Mouse (Mus musculus): Measurements from ENCODE around the gene 4931440F15Rik. TPM values are rescaled to one million over a fixed set of nuclear protein-coding genes. Genes with fewer than 3 reads are reported as not detected.

Gene 4931440F15Rik
- polyA plus RNA-seq, 1 experiment = 0.03 TPM

DNA sequence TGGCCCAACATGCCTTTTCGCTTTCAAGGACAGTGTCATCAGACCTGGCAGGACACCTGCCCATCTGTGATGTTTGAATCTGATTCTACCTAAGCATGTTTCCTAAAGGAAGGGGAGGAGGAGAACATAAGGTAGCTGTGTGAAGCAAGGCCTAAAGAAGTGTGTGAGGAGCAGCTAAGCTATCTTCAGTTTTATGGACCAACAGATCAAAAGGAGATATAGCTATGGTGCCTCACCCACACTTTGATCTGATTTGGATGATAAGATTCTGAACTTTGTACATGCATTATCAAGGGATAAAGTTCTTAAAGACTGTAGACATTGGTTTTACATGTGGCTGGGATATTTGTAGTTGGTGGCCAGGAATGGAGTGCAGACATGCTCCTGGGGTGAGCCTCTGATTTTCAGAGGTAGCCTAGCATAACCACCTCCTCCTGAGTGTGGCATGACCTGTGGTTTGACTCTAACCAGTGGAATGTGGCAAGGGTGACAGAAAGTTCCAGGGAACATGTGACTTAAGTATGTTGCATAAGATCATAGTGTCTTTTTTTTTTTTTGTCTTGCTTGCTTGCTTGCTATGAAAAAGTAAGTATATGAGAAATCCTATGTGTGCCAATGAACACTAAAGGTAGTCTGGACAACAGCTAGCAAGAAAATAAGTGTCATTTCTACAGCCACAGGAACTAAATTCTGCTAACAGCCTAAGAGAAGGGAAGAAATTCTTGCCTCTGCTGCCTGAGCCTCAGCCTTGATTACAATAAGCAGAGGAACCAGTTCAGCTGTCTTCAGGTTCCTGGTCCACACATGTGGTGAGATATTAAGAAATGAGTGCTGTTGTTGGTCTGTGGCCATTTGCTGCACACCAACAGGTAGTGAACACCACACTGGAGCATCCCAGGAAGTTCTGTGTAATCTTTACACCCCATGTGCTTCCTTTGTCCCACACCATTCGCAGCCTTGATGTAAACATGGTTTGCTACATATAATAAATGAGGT is 23.7 kb downstream of the 4931440F15Rik start:
- TF ChIP-seq CTCF (IDR thresholded peaks at IDR 0.05; ENCODE audit: extremely low read depth, insufficient read length, insufficient replicate concordance, low read depth, low read length) (no peak), POLR2A (IDR thresholded peaks at IDR 0.05; ENCODE audit: low read depth, low read length) (no peak)
- WGBS = 57% methylated on average over 2 of the region's 2 CpGs
- Histone ChIP-seq H3K4me1 (ENCODE audit: control insufficient read depth, insufficient read depth, insufficient read length, low read length) (peaks cover 4% of the 10 kb centered on the region; the same call in 1 of the 2 replicates), H3K4me3 (ENCODE audit: low read depth, low read length) (no peak overlapping the region), H3K36me3 (ENCODE audit: control insufficient read depth, insufficient read depth, low read length) (no peaks in the 10 kb centered on the region), H3K27ac (ENCODE audit: insufficient read depth, low read depth, low read length) (peak overlapping the region; percentile 37; the same call in 1 of the 2 replicates), H3K27me3 (ENCODE audit: control insufficient read depth, insufficient read depth, low read length) (no peaks in the 10 kb centered on the region)

DNA sequence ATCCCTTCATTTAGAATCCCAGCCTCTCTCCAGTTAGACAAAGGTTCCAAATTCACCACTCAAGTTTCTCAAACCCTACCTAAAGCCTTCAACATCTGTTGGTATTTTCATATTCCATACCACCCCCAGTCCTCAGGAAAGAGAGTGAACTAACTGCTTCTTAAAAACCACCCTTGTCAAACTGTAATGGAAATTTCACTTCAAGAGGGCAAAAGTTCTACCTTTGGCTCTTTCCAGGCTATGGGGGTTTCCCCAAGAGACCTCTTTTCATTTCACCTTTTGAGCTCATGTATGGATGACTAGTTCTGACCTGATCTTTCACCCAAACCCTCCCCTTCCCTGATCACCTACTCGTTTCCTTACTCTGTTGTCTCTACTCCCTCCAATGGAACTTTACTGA is 25.6 kb downstream of the 4931440F15Rik start:
- WGBS = 53% methylated on average over 1 of the region's 1 CpGs
- TF ChIP-seq POLR2A (IDR thresholded peaks at IDR 0.05; ENCODE audit: low read depth, low read length) (no peak), CTCF (IDR thresholded peaks at IDR 0.05; ENCODE audit: extremely low read depth, insufficient read length, insufficient replicate concordance, low read depth, low read length) (no peak)
- Histone ChIP-seq H3K27ac (ENCODE audit: insufficient read depth, low read depth, low read length) (no peak overlapping the region), H3K27me3 (ENCODE audit: control insufficient read depth, insufficient read depth, low read length) (no peaks in the 10 kb centered on the region), H3K36me3 (ENCODE audit: control insufficient read depth, insufficient read depth, low read length) (no peaks in the 10 kb centered on the region), H3K4me1 (ENCODE audit: control insufficient read depth, insufficient read depth, insufficient read length, low read length) (peaks cover 4% of the 10 kb centered on the region; the same call in 1 of the 2 replicates), H3K4me3 (ENCODE audit: low read depth, low read length) (no peak overlapping the region)

DNA sequence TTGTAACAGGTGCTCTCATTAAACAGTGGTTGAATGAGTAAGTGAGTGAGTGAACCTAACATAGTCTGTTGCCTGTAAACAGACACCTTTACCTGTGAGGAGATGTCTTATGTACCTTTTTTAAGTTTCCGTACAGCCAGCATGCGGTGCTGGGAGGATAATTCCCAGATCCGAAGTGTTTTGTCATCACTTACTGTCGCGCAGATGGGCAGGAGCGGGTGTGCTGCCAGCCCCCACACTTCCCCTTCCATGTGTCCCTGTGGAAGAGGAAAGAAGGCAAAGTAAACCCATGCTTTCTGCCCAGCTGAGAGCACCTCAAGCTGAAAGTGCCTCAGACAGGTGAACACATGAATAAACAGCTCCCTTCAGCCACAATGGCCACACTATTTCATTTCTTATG is 30.4 kb downstream of the 4931440F15Rik start:
- 90% methylated on average over 6 of the region's 6 CpGs for WGBS
- H3K27ac ChIP-seq (ENCODE audit: insufficient read depth, low read depth, low read length) = no peak overlapping the region
- H3K36me3 ChIP-seq (ENCODE audit: control insufficient read depth, insufficient read depth, low read length) = no peaks in the 10 kb centered on the region
- TF ChIP-seq POLR2A (IDR thresholded peaks at IDR 0.05; ENCODE audit: low read depth, low read length) = no peak
- no peak for TF ChIP-seq CTCF (IDR thresholded peaks at IDR 0.05; ENCODE audit: extremely low read depth, insufficient read length, insufficient replicate concordance, low read depth, low read length)
- no peak overlapping the region for H3K4me3 ChIP-seq (ENCODE audit: low read depth, low read length)
- H3K4me1 ChIP-seq (ENCODE audit: control insufficient read depth, insufficient read depth, insufficient read length, low read length) = no peaks in the 10 kb centered on the region
- H3K27me3 ChIP-seq (ENCODE audit: control insufficient read depth, insufficient read depth, low read length) = no peaks in the 10 kb centered on the region

DNA sequence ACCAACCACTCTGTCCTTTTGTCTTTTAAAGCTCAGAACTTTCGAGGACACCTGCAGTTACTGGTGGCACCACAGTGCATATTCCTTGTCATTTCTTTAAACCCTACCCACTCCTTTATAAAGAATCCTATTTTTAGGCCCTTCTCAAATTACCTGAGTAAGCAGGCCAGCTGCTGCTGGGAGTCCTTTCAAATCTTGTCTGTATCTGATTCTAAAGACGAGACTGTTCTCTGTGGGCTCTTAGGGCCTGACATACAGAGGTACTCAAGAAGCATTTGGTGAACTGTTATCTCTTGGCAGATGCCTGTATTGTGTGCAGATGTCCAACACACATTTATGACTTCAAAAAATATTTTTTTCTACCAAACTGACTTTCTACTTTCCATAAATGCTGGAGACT is 31.0 kb downstream of the 4931440F15Rik start:
- Histone ChIP-seq H3K36me3 (ENCODE audit: control insufficient read depth, insufficient read depth, low read length) (no peaks in the 10 kb centered on the region), H3K4me3 (ENCODE audit: low read depth, low read length) (no peak overlapping the region), H3K27me3 (ENCODE audit: control insufficient read depth, insufficient read depth, low read length) (no peaks in the 10 kb centered on the region), H3K4me1 (ENCODE audit: control insufficient read depth, insufficient read depth, insufficient read length, low read length) (no peaks in the 10 kb centered on the region), H3K27ac (ENCODE audit: insufficient read depth, low read depth, low read length) (no peak overlapping the region)
- no peak for TF ChIP-seq CTCF (IDR thresholded peaks at IDR 0.05; ENCODE audit: extremely low read depth, insufficient read length, insufficient replicate concordance, low read depth, low read length)
- TF ChIP-seq POLR2A (IDR thresholded peaks at IDR 0.05; ENCODE audit: low read depth, low read length) = no peak
- WGBS = 45% methylated on average over 2 of the region's 2 CpGs

DNA sequence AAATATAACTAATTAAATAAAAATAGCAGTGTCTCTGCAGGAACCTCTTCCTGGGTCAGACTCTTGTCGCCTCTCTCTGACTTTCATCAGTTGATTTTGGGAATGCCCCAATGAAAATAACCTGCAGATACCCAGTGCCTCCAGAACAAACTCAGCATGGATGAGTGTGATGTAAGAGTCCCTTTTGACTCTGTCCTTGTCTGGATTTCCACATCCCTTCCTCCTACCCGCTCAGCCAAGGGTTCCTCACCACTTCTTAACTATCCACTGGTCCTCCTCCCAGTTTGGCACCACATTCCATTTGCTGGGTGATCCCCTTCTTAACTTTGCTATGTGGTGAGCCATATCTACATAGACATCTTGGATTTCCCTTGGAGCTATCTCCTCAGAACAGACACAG is 34.7 kb downstream of the 4931440F15Rik start:
- 89% methylated on average over 2 of the region's 2 CpGs for WGBS
- no peaks in the 10 kb centered on the region for H3K36me3 ChIP-seq (ENCODE audit: control insufficient read depth, insufficient read depth, low read length)
- TF ChIP-seq POLR2A (IDR thresholded peaks at IDR 0.05; ENCODE audit: low read depth, low read length) (no peak), CTCF (IDR thresholded peaks at IDR 0.05; ENCODE audit: extremely low read depth, insufficient read length, insufficient replicate concordance, low read depth, low read length) (no peak)
- no peak overlapping the region for H3K4me3 ChIP-seq (ENCODE audit: low read depth, low read length)
- H3K27ac ChIP-seq (ENCODE audit: insufficient read depth, low read depth, low read length) = no peak overlapping the region
- H3K27me3 ChIP-seq (ENCODE audit: control insufficient read depth, insufficient read depth, low read length) = no peaks in the 10 kb centered on the region
- H3K4me1 ChIP-seq (ENCODE audit: control insufficient read depth, insufficient read depth, insufficient read length, low read length) = peaks cover 2% of the 10 kb centered on the region; the same call in 1 of the 2 replicates

DNA sequence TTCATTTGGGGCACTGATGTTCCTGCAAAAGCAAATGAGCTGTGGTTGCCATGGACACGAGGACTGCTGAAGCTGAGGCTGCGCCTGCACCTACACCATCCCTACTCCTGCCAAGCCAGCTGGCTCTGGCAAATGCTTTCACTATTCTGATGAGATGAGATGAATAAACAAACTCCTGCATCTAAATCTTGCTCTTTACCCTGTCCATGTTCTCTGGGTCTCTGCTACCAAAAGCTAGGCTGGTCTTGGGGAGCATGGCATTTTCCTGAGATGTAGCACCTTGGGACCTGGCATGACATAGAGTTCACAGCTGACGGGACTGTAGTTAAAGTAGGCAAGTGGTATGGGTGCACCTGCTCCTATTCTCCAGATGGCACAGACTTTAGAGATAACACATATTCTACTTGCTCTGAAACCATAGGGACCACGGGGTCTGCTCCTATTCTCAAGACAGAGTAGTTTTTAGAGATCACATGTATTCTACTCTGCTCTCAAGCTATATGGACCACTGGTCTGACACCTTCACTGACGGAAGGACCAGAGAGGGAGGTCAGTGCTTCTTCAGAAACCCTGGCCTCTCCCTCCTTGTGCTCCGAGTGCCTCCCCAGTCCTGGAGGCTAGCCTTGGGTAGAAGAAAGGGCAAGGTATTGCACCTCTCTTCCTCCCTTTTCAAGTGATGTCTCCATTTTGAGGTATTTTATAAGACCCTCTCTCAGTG is 36.4 kb downstream of the 4931440F15Rik start:
- Histone ChIP-seq H3K27ac (ENCODE audit: insufficient read depth, low read depth, low read length) (no peak overlapping the region), H3K4me3 (ENCODE audit: low read depth, low read length) (no peak overlapping the region), H3K27me3 (ENCODE audit: control insufficient read depth, insufficient read depth, low read length) (no peaks in the 10 kb centered on the region), H3K36me3 (ENCODE audit: control insufficient read depth, insufficient read depth, low read length) (no peaks in the 10 kb centered on the region), H3K4me1 (ENCODE audit: control insufficient read depth, insufficient read depth, insufficient read length, low read length) (peaks cover 2% of the 10 kb centered on the region; the same call in 1 of the 2 replicates)
- TF ChIP-seq POLR2A (IDR thresholded peaks at IDR 0.05; ENCODE audit: low read depth, low read length) (no peak), CTCF (IDR thresholded peaks at IDR 0.05; ENCODE audit: extremely low read depth, insufficient read length, insufficient replicate concordance, low read depth, low read length) (no peak)
- 72% methylated on average over 6 of the region's 6 CpGs for WGBS

DNA sequence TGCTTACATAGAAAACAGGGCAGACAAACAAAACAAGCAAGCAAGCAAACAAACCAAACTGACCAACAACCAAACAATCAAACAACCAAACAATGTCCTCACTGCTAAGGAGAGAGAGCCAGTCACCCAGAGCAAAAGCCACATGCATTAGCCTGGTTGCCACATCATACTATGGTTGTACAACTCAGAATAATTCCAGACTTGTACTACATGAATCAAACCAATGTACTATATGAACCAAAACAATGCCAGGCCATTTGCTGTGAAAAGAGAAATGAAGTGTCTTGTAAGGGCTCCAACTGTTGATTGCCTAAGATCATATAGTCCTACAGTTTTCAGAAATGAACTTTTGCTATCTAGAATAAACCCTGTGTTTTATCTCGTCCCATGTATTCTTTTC is 37.0 kb downstream of the 4931440F15Rik start:
- no peak for TF ChIP-seq POLR2A (IDR thresholded peaks at IDR 0.05; ENCODE audit: low read depth, low read length)
- TF ChIP-seq CTCF (IDR thresholded peaks at IDR 0.05; ENCODE audit: extremely low read depth, insufficient read length, insufficient replicate concordance, low read depth, low read length) = no peak
- Histone ChIP-seq H3K27ac (ENCODE audit: insufficient read depth, low read depth, low read length) (no peak overlapping the region), H3K4me1 (ENCODE audit: control insufficient read depth, insufficient read depth, insufficient read length, low read length) (peaks cover 2% of the 10 kb centered on the region; the same call in 1 of the 2 replicates), H3K4me3 (ENCODE audit: low read depth, low read length) (no peak overlapping the region), H3K36me3 (ENCODE audit: control insufficient read depth, insufficient read depth, low read length) (no peaks in the 10 kb centered on the region), H3K27me3 (ENCODE audit: control insufficient read depth, insufficient read depth, low read length) (no peaks in the 10 kb centered on the region)
- WGBS = 57% methylated on average over 1 of the region's 1 CpGs
